Mouse (Mus musculus) urinary bladder, postnatal 25 days (tissue): Measurements from ENCODE around the gene Rnf214.

Experiments
- DNase-seq: peaks from one replicate; pipeline ENCODE4 v3.0.0; 2022; ENCODE audit warnings: low spot score

Gene Rnf214

DNA sequence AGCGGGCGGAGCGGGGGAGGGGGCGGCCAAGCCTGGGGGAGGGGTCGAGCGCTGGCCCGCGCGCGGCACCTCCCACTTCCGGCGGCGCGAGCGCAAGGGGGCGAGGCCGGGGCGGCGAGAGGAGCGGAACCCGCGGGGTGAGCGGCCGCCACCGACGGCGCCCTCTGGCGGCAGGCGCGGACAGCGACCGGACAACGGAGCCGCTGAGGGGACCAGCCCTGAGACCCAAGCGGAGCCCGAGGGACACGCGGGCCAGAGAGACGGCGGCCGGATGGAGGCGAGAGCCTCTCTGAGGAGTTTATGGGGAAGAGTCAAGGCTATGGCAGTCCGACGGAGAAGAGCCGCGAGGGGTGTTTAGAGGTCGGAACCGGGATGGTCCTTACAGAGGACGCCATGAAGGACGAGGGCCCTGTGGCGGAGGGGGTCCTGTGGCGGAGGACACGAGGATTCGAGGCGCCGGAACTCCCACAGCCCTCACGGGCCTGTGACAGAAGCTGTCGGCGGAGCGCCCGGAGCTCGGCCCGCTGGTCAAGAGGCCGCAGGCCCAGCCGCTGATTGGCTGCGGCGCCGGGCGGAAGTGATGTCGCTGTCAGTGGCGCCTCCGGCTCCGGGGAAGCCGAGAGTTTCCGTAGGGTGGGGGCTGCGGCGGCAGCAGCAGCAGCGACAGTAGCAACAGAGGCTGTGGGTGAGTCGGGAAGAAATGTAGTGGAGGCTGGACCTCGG lies at the start of gene Rnf214, which contains the start of gene Pcsk7:
TSS of gene Rnf214 (minus strand) at position 557 of the 723 bp plus-strand sequence.
TSS of gene Pcsk7 (plus strand) at position 143 of the 723 bp plus-strand sequence.
- DNase-seq: peak; percentile 90

DNA sequence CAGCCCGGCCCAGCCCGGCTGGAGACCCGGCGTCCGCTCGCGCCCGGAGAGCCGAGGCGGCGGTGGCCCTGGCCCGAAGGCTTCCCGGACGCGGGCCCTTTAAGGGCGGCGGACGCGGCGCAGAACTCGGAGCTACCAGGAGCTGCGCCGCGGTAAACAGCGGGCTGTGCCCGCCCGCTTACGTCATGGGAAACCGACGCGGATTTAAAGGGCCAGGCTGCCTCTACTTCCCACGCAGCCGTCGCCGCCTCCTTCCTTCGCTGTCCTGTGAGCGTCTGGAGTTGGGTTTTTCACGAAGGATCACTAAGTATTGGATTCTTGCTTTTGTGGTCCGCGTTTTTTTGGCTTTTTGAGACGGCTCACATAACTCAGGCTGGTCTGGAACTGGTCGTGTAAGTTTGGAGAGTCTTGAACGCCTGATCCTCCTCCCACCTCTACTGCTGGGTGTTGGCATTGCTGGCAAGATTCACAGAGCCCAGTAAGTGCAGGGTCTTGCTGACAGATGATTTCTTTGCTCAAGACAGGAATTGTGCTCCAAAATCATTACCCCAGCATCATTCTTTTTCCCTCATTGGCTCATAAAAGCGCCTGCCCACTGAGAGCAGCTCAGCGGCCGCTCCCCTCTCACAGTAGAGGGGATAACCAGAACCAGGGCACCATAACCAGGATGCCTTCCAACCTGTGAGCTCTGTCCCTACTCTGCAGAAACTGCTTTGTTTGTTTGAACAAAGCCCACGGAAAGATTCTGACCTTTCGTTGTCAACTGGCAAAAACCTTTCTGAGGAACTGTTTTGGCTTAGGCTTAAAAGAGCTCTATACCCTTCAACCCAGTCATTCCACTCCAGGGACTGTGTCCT lies 48.6 kb upstream of the Rnf214 start, which contains the start of gene Sidt2:
TSS of gene Sidt2 (minus strand) at position 152 of the 857 bp plus-strand sequence.
- DNase-seq: peak; percentile 83

DNA sequence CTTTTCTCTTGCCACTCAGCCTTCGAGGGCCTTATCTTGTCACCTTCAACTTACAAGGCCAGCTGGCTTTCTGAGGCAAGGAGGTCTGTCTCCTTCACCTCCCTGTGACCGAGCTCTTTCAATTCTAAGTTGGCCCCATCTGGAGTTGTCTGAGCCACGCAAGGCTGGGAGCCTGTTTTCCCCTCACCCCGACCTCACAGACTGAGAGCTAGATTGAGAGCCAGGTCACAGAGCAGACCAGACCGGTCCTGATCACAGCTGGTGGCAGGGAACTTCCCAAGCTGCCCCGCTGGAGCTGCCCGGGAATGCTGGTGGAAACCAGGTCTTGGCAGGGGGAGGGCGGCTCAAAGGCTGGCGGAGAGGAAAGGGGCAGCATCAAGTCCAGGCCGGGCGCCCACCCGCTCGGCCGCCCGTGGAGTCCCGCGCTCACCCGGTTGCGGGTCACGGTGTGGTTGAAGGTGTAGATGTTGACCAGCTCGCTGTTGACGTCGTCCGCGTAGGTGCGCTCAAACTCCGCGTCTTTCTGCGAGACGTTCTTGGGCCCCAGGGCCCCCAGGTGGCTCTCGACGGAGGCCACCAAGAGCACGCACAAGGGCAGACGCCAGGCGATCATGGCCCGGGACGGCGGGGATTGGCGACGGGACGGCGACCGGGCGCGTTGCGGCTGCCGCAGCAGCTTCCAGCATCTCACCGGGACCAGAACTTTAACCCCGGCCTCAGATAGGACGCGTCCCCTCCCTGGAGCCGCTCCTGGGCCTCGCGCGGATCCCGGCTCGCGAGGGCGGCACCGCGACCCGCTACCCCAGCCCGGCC lies 47.8 kb upstream of the Rnf214 start:
- DNase-seq: peak; percentile 48

DNA sequence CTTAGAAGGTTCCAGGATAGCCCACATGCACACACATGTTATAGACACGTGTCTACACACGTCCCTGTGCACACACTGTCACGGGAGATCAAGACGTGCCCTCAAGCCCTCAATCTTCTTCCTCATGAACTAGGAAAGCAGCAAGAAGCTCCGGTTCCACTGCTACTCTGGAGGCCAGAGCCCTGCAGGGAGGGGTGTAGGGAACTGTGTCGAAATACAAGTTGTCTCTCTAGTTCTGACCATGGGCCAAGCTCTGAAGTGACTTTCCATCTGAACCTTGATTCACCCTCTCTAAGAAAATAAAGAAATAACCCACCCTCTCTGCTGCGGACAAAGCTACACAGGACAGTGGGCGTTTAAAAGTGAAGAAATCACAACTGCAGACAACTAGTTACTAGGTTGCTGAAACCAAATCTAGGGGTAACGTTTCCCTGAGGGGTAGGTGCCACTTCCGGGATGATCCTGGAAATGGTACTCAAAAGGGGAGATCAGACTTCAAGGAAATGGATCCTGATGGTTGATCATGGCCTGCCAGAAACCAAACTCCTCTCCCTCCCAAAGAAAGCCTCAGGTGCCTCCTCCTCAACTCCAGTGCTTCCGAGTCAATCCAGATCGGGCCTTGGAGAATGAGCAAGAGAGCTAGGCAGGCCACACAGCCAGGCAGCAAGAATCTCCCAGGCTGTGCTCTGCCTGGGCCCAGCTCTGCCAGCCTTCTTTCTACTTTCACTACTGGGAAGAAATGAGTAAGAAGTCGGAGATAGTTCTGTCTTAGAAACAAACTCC lies 47.0 kb upstream of the Rnf214 start:
- no peak for DNase-seq

DNA sequence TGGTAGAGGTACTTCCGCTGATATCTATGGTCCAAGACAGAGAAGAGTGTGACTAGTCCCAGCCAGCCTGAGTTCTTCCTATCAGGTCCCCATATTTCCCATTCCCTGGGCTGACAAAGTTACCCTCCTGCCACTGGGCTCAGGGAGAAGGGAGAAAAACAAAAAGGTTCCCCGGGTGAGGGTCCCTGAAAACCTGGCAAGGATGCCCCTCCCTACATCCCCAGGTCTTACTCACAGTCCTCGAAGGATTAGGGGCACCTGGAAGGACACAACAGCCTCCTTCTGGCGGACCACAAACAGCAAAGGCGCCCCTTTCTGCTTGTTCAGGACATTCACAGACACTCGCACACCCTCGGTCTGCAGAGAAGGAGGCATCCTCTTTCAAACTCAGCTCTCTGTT lies 46.2 kb upstream of the Rnf214 start:
- DNase-seq: no peak

DNA sequence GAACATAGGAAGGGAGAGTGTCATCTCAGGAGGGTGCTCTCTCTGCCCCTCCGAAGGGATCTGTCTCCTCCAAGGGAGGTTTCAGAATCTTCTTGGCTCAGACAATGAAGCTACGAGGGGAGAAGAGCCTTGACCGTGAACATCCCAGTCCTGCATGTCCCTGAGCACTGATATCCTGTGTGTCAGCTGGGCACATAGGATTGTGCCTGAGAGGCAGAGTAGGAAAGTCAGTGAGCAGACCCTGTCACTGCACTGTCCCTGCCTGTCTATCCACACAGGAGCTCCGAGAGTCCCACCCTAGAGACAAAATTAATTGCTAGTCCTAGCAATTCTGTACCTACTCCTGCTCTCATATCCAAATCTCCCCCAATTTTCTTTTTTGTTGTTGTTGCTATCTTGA lies 45.3 kb upstream of the Rnf214 start:
- DNase-seq: no peak

DNA sequence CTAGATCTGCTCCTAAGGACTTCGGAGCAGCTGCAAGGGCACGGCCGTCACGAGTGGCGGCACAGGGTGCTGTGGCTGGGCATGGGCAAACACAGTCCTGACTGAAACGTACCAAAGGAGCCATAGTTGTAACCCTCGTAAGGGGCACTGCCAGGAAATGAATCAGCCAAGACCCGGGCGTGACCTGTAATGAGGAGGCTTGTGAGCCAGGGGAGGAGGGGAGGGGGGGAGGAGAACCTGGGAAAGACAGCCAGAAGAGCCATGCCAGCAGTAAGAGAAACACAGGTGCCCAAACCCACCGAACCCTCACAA lies 40.1 kb upstream of the Rnf214 start:
- DNase-seq: no peak

DNA sequence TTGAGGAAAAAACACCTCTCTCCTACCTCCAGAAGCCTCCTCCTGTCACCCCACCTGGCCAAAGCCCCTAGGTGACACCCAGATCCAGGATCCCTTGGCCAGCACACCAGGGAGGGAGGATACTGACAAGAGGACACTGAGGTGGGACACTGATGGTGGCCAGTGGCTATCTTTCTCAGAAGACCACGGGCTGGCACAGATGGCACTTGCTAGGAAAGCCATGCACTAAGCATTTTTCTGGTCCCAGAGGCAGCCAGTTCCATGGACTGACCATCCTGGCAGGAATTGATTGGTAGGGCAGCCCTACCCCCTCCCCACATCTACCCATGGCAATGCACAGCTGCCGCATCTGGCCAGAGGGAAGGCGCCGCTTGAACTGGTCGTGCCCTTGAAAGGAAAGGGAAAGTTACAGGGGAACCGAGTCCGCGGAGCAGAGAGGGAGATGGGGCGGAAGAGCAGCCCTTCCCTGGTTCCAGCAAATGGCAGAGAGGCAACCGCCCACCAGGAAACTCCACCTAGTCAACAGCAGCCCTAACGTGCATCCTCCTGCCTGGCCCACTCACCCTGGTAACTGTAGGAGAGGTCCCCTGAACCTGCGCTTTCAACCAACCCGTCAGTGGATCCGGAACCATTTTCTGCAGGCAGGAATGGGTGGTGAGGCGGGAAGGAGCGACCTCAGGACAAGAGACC lies 39.6 kb upstream of the Rnf214 start:
- DNase-seq: no peak

DNA sequence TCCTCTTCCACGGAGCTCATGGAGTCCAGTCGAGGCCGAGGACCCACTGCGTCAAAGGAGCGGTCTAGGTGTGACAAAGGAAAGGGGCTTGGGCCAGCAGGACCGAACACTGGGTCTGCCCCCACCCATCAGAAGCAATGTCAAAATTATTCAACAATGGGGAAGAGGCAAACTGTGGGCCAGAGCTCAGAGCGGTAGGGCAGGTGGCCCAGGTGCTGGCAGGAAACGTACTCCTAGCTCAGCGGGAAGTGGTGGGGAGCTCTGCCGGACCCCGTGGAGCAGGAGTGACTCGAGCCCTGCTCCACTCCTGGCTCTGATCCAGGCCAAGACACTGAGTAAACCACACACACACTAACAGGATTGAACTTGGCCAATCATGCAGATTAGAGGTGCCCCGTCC lies 39.0 kb upstream of the Rnf214 start:
- peak; percentile 7 for DNase-seq

DNA sequence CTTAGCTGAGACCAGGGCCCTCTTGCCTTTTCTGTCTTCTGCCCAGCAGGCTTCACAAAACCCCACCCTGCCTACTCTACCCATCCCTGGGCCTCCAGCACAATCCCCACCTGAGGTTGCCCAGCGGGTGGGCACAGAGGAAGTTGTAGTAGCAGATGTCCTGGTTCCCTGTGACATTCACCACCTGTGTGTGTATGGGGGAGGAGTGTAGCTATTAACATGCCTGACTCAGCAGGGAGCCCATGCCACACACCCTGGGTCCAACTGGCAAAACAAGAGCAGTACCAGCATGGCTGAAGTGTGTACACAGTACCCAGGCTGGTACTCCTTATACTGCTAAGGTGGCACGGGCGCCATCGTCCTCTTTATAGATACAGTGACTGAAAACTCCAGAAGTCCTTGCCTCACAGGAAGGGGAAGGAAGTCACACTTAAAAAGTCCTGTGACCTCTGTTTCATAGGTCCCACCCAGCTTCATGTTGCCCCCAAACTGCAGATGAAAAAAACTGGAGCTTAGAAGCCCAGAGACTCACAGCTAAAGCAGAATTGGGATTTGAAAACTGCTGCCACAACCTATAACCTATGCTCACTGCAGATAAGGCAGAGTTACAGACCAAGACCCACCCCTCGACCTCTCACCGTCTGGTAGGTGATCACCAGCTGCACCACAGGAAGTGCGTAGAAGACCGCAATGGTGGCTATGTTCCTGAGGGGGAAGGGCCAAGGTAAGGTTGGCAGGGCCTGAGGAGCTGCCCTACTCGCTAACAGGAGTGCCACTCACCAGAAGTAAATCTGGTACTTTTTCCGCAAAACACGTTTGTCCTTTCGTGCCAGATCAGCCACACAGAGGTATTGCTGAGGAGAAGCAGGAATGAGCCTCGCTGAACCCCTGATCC lies 38.0 kb upstream of the Rnf214 start:
- no peak for DNase-seq

DNA sequence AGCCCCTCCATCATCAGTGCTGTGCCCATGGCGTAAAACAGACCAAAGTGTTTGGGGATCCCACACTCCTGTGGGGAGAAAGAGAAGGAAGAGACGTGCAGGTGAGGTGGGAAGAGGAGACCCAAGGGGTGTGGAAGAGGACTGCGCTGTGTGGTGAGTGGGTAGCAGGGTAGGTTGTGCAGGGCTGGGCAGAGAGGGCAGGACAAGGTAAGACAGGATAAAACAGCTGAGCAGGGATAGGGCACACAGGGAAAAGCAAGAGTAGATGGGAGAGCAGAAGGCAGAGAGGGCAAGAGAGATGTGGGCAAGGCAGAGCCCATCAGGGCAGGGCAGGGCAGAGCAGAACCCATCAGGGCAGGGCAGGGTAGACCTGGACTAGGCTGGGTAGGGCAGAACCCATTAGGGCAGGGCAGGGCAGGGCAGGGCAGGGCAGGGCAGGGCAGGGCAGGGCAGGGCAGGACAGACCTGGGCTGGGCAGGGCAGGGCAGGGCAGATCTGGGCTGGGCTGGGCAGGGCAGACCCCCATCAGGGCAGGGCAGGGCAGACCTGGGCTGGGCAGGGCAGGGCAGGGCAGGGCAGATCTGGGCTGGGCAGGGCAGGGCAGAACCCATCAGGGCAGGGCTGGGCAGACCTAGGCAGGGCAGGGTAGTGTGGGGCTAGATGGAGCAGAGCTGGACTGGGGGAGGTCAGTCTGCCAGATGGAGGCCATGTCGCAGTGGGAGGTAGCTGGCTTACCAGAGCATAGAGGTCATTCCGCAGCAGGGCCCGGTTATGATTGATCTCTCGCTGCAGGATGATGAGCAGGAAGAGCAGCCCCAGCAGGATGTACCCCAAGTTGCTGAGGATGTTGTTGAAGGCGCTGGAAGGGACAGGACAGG lies 37.2 kb upstream of the Rnf214 start:
- DNase-seq: no peak

DNA sequence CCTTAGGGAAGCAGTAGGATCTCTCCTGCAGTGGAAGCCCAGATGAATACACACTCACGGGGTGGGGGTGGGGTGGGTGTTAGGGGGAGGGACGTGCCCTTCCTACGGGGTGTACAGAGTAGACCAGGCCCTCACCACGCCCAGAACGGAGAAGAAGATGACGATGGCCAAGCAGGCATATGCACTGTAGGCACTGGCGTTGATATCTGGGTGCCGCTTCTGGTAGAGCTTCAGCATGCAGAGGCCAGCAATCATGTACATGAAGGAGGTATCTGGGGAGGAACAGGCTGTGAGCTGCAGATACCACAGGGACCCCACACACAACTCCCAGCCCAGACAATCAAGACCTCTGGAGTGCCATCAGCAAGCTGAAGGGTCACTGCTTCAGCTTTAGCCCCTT lies 36.2 kb upstream of the Rnf214 start:
- no peak for DNase-seq

DNA sequence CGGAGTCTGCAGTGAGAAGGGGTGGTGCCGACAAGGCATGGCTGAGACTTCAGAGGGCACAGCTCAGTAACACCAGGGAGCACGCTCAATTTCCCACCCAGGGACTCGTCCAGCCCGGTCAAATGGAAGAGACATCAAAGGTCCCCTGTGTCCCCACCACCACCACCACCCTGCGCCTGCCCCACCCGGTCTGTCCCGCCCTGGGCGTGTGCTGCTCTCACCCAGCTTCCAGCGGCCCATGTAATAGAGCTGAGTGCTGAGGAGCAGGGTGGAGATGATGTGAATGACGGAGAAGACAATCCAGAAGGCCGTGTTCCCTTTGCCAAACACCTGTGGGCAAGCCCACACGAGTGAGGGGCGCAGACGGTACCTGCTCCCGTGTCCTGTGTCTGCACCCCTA lies 35.8 kb upstream of the Rnf214 start:
- DNase-seq: no peak

DNA sequence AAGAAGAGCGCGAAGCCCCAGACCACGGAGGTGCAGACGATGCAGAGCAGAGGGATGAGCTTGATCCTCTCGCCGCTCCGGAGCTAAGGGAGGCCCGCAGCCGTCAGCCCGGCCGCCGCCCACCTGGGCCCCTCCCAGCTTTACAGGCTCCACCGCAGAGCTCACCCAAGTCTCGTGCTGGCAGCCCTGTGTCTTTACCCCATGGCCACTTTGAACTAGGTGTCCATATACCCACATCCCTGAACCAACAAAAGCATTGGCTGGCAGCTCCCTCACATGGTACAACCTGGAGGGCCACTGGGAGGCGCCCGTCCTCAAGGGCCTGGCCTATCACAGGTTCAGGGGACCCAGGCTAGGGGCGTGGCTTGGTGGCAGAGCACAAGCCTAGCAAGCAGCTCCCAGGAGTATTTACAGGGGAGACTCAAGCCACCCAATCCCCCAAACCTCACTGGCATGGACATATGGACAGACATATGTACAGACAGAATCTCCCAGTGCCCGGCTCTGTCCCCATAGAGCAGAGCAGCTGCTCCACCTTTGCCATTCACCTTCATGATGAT lies 34.7 kb upstream of the Rnf214 start:
- no peak for DNase-seq

DNA sequence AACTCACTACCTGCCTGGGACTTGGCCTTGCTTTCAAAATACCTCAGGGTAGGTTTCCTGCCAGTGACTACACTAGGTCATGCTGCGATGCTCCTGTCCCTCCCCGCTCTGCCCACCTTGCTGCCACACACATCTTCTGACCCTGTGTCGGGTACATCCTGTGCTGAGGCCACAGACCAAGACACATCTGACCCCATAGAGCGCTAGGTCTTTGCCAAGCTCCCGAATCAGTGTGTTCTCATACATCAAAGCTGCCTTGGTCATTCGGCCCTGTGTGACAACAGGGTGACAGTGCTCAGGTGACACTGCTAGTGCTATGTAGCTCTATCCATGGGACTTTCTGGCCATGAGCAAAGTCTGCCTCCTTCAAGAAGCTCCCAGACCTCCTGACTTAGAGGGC lies 33.1 kb upstream of the Rnf214 start:
- no peak for DNase-seq

DNA sequence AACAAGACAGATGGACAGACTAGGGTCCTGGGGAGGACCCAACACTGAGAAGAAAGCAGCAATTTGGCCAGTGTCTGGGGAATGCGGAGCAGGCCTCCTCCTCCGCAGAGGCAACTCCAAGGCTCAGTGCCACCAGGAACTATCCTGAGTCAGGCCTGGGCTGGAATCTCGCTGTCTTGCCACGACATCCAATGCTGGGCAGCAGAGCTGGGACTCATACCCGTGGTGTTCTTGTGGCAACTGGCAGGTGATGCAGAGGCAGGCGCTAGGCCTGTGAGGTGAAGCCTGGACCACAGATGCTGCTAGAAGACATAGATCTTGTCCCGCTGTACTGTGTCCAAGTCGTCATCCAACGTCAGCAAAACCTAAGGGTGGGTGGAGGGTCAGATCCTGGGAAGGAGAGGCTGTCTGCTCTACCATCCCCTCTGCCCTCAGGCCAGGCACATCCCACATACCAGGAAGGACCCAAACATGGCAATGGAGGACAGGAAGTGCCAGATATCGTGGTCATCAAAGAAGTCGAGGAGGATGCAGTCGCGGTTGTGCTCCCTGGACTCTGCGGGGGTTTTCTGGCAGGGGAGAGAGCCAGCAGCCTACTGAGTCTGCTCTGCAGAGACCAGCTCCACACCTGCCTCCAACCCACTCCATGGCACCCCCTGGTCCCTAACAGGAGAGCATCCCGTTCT lies 32.4 kb upstream of the Rnf214 start:
- no peak for DNase-seq

DNA sequence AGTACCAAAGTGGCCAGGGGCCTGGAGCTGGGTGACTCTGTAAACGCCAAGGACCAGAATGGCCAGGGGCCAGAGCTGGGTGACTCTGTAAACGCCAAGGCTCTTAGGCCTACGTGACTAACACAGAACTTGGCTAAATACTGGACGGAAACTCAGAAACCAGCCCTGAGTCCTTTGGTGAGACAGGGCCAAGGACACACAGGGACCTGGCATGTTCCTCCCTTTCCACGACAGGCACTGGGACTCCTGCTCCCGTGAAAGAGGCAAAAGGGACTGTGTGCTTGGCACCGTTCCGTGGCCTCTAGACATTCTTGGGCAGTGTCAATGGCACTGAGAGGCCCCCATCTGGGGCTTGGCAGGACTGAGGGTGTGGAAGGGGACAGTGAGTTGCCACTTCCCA lies 31.4 kb upstream of the Rnf214 start:
- no peak for DNase-seq

DNA sequence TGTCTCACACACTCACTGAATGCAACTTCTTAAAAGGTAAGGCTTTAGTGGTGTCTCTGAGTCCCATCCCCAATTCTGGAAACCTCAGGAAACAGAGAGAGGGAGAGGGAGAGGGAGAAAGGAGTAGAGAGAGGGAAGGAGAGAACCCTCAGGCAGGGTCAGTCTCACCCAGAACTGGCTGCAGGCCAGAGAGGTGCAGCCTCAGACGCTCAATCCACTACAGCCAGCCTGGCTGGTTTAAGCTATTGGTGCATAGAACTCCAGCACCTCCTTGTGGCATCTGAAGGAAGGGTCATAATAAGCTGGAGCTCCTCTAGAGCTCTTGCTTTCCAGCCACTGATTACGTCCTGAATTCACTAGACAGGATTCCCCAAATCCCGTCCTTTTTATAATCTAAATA lies 30.2 kb upstream of the Rnf214 start:
- DNase-seq: peak; percentile 47
